In the genomic region with DNA sequence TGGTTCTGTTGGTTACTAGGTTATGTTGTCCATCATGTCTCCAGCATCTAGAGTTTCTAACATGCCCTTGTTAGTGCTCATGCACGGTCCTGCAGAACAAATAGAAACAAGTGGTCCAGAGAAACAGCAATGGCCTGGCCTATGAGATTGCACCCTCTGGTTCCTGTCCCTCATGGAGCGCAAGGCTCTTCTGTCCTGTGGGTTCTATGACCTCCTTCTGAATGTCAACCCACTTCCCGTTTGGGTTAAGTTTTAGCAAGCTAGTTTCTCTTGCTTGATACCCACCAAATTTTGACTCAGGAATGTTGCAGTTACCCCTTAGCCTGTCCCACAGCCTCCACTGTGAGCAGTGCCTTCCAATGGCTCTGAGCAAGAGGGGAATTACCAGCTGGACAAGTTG, we compare ENCODE assay signal across 28 mouse cellular contexts. TPM values are rescaled to one million over a fixed set of nuclear protein-coding genes. Genes with fewer than 3 reads are reported as not detected.
DNase-seq lines count a peak whose midpoint lies in the region; ATAC-seq and TF ChIP-seq lines count a peak whose summit lies in the region.
"Had no signal": no experiment of that assay in that cellular context is flagged by ENCODE, and none has a peak within 500 bp of the region (broad histone marks: within the 10 kb centered on the region; RNA-seq: fewer than 3 reads in every experiment).

No protein-coding gene starts in this region.

- no peaks in the 10 kb centered on the region for H3K4me1 ChIP-seq in liver, postnatal 0 days (ENCODE audit: insufficient read depth)
- H3K4me1 ChIP-seq: heart, embryonic 12.5 days had no signal

- DNase-seq in thymus, postnatal 14 days: peak; percentile 14
- DNase-seq in thymus, adult 18-20 months: no peak
- DNase-seq in heart, postnatal 14 days: no peak
- no peak for DNase-seq in heart, postnatal 4 days
- DNase-seq in liver, postnatal 0 days: no peak
- DNase-seq in lung, postnatal 4 days: no peak
- DNase-seq: adrenal gland, postnatal 25 days; cerebellum, adult 11-12 months; cerebellum, adult 9-11 months; gastrocnemius, postnatal 10 days; kidney, adult 8-10 months; kidney, postnatal 4 days; left cerebral cortex, postnatal 4 days; lung, adult 18-20 months had no signal

- no peak overlapping the region for H3K27ac ChIP-seq in liver, postnatal 0 days (ENCODE audit: low read depth)
- H3K27ac ChIP-seq: kidney, postnatal 0 days; liver, embryonic 12.5 days; macrophage; midbrain, embryonic 10.5 days; neural tube, embryonic 15.5 days had no signal

- no peaks in the 10 kb centered on the region for H3K27me3 ChIP-seq in liver, postnatal 0 days (ENCODE audit: insufficient read depth, low read length)
- H3K27me3 ChIP-seq: heart, embryonic 12.5 days; neural tube, embryonic 15.5 days had no signal

- intact Hi-C loops in heart, postnatal 14 days (cut with DNase I): no loop called here

- H3K9ac ChIP-seq in liver, postnatal 0 days (replicated peaks): no peak overlapping the region
- H3K9ac ChIP-seq: heart, embryonic 12.5 days; liver, embryonic 12.5 days; neural tube, embryonic 15.5 days had no signal

- H3K9me3 ChIP-seq in liver, postnatal 0 days (ENCODE audit: low read length): no peaks in the 10 kb centered on the region
- H3K9me3 ChIP-seq: G1E; heart, embryonic 12.5 days; liver, embryonic 12.5 days; midbrain, embryonic 10.5 days; neural tube, embryonic 15.5 days had no signal

- TF ChIP-seq EP300 in liver, postnatal 0 days (IDR thresholded peaks at IDR 0.05; ENCODE audit: low read depth): no peak

- 65% methylated on average over 3 of the region's 3 CpGs for WGBS in liver, postnatal 0 days (ENCODE audit: insufficient replicate concordance)

- H3K36me3 ChIP-seq in liver, postnatal 0 days (replicated peaks; ENCODE audit: insufficient read depth, low read length): no peaks in the 10 kb centered on the region
- H3K36me3 ChIP-seq: G1E; heart, embryonic 12.5 days; liver, embryonic 12.5 days; midbrain, embryonic 10.5 days; neural tube, embryonic 15.5 days had no signal

- ATAC-seq in common myeloid progenitor, adult 5-6 weeks (replicated peaks; ENCODE audit: low read depth, poor library complexity, severe bottlenecking): peak; percentile 57
- peak; percentile 44 for ATAC-seq in megakaryocyte, adult 5-6 weeks (ENCODE audit: poor library complexity, severe bottlenecking)
- ATAC-seq in liver, postnatal 0 days: no peak
- ATAC-seq: hindbrain, embryonic 16.5 days; intestine, embryonic 16.5 days; liver, embryonic 12.5 days; lung, postnatal 0 days; midbrain, embryonic 16.5 days had no signal

- no peak for TF ChIP-seq CTCF in liver, postnatal 0 days (IDR thresholded peaks at IDR 0.05; ENCODE audit: low read depth)

- H3K4me2 ChIP-seq in liver, postnatal 0 days (ENCODE audit: low read depth, low read length): no peak overlapping the region
- H3K4me2 ChIP-seq: heart, embryonic 12.5 days; liver, embryonic 12.5 days; neural tube, embryonic 15.5 days had no signal

- no peak overlapping the region for H3K4me3 ChIP-seq in liver, postnatal 0 days (ENCODE audit: low read depth, low read length)
- H3K4me3 ChIP-seq: erythroblast, embryonic 14.5 days; heart, embryonic 12.5 days; liver, embryonic 12.5 days; midbrain, embryonic 10.5 days; neural tube, embryonic 15.5 days had no signal

RNA-seq across cellular contexts. Expression of gene Stk24, which starts 29.1 kb away (rescaled TPM):
- 79.8 and 100 TPM in 2 replicates for total RNA-seq in common myeloid progenitor, adult 5-6 weeks (2017)
- total RNA-seq in megakaryocyte, adult 5-6 weeks (2015): 143 and 146 TPM in 2 replicates
- total RNA-seq in megakaryocyte, adult 5-6 weeks (2017): 105 and 124 TPM in 2 replicates
- 10 to 100 TPM; 68.0 to 69.3 TPM for total RNA-seq in heart, postnatal 14 days (2021)
- 10 to 100 TPM; 84.8 to 93.5 TPM for total RNA-seq in heart, postnatal 4 days (2021)
- 19.3 and 20.4 TPM in 2 replicates for polyA plus RNA-seq in liver, postnatal 0 days (2015; fragmentation: Nextera tagmentation; extraction: Ambion mirVana)
